Mouse (Mus musculus) lung, adult 2 months (tissue): ENCODE results near the gene Lrch1.

Experiments used
- CTCF ChIP-seq: fragments of 200-500 bp; IDR thresholded peaks from 2 replicates; pipeline ENCODE4 v1.5.1; 2011; ENCODE audit warnings: mild to moderate bottlenecking, low read length, control low read depth; ENCODE audit not compliant: insufficient read depth
- POLR2A ChIP-seq: fragments of 200-500 bp; IDR thresholded peaks from 2 replicates; pipeline ENCODE4 v1.6.1; 2011; ENCODE audit warnings: low read depth, mild to moderate bottlenecking, control low read depth, low read length, borderline replicate concordance; ENCODE audit errors: extremely low read depth

DNA sequence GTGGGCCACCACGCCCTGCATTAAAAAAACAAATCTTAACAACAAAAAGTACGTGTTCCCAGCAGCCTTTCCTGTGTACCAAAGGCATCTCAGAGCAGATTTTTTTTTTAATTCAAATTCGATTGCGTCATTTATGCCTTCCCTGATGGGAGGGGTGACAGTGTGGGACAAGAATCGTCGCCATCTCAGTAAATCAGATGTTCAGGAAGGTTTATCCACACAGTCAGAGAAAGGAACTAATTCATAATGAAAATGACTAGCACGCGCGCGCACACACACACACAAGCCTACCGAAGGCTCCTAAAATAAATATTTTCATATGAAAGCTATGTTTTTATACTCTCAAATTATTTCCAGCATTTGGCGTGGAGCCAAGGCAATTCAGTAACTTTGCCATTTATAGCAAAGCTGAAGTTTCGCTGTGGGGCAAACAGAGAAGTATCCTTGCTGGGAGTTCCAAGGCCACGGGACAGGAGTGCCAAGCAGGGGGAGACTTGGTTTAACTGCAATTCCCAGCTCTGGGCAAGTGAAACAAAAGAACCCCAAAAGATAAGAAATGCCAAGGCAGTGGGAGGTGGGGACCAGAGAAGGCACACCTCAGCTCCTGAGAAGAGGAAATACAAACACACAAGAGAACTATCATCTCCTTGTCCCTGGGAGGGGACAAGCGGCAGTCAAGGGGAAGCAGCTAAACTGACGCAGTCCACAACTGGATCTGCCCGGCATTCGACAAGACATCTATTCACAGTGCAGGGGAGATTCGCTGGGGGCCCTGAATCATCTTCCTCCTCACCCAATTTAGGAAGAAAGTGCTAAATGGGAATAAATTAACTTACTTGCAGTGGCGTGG is 34.1 kb downstream of the Lrch1 start:
- TF ChIP-seq POLR2A (no peak), CTCF (no peak)
